Mouse (Mus musculus) cortical plate, adult 2 months (tissue): Measurements from ENCODE around the gene Itgae.

Experiments used
- CTCF ChIP-seq: fragments of 200-500 bp; IDR thresholded peaks from 2 replicates; pipeline ENCODE4 v1.5.1; 2011; ENCODE audit warnings: mild to moderate bottlenecking, control low read depth, low read length; ENCODE audit not compliant: insufficient read depth; ENCODE audit errors: extremely low read depth
- POLR2A ChIP-seq: fragments of 200-500 bp; IDR thresholded peaks from 2 replicates; pipeline ENCODE4 v1.6.1; 2011; ENCODE audit warnings: mild to moderate bottlenecking, low read length, control low read depth; ENCODE audit not compliant: insufficient read depth; ENCODE audit errors: extremely low read depth

DNA sequence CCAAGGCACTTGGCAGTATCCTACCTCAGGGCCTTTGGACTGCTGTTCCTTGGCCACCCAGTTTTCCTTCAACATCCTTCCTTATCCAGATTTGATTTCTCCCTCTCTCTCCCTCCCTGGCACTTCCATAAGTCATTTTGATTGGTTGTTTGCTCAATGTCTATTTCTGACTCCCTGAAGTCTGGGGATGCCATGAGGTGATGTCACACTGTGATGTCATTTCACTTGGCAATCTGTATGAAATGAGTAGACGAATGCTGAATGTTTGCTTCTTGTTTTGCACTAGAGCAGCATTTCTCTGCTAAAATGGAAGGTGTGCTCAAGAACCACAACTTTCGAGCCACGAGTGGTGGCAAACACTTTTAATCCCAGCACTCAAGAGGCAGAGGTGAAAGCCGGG lies 71.2 kb downstream of the Itgae start:
- TF ChIP-seq POLR2A = no peak
- no peak for TF ChIP-seq CTCF
